Comparison of ENCODE assay signal across 28 mouse cellular contexts in genomic region chr8:110487644-110488043, GRCm38 (mm10).
DNase-seq lines count a peak whose midpoint lies in the region; ATAC-seq and TF ChIP-seq lines count a peak whose summit lies in the region.
"Had no signal": no experiment of that assay in that cellular context is flagged by ENCODE, and none has a peak within 500 bp of the region (broad histone marks: within the 10 kb centered on the region; RNA-seq: fewer than 3 reads in every experiment).

No protein-coding gene starts in this region.

- H3K9ac ChIP-seq in heart, adult 2 months (ENCODE audit: low read depth, low read length), result no peak overlapping the region
- no peak overlapping the region for H3K9ac ChIP-seq in lung, postnatal 0 days (replicated peaks; ENCODE audit: low read depth)
- H3K9ac ChIP-seq: forebrain, embryonic 13.5 days; intestine, embryonic 15.5 days; liver, embryonic 12.5 days; liver, postnatal 0 days; neural tube, embryonic 15.5 days had no signal

- no peak for TF ChIP-seq POLR2A in heart, adult 2 months (IDR thresholded peaks at IDR 0.05; ENCODE audit: insufficient read depth, low read depth, low read length)

- TF ChIP-seq CTCF in heart, adult 2 months (IDR thresholded peaks at IDR 0.05), result peak; percentile 9; the same call in 1 of the 2 replicates
- TF ChIP-seq CTCF in lung, postnatal 0 days (IDR thresholded peaks at IDR 0.05), result 0 out of 2 replicates have a peak, but pooled peaks have one; percentile 3

- H3K4me1 ChIP-seq in heart, adult 2 months (ENCODE audit: control insufficient read depth, insufficient read depth, low read length), result no peaks in the 10 kb centered on the region
- H3K4me1 ChIP-seq in heart, embryonic 10.5 days, result no peaks in the 10 kb centered on the region; the same call in none of the 2 replicates
- H3K4me1 ChIP-seq in lung, postnatal 0 days (ENCODE audit: insufficient read depth, low read depth, low read length), result no peaks in the 10 kb centered on the region
- H3K4me1 ChIP-seq: intestine, embryonic 15.5 days; liver, embryonic 12.5 days had no signal

- DNase-seq in heart, adult 2 months, result no peak
- no peak for DNase-seq in heart, embryonic 10.5 days (ENCODE audit: low spot score)
- DNase-seq in lung, postnatal 0 days (ENCODE audit: low spot score), result no peak
- no peak for DNase-seq in lung, postnatal 4 days
- DNase-seq in R1 (ENCODE audit: low read depth, low spot score), result peak; percentile 63
- no peak for DNase-seq in adrenal gland, adult (ENCODE audit: inconsistent age in 2 of 2, low spot score in 1 of 2)
- no peak for DNase-seq in testis, postnatal 14 days (ENCODE audit: low spot score)
- DNase-seq: adrenal gland, postnatal 25 days; cerebellum, adult 8-10 months; cerebellum, postnatal 25 days; gastrocnemius, adult 2 months; gastrocnemius, postnatal 36 days; heart, postnatal 14 days; kidney, adult 9 months; kidney, postnatal 14 days; left cerebral cortex, postnatal 4 days; liver, postnatal 0 days; midbrain, embryonic 14.5 days; retina, postnatal 1 day; right cerebral cortex, postnatal 14 days; thymus, postnatal 25 days had no signal

- no peaks in the 10 kb centered on the region for H3K36me3 ChIP-seq in heart, adult 2 months (ENCODE audit: control insufficient read depth, insufficient read depth, low read length)
- H3K36me3 ChIP-seq in heart, embryonic 10.5 days, result no peaks in the 10 kb centered on the region
- no peaks in the 10 kb centered on the region for H3K36me3 ChIP-seq in lung, postnatal 0 days (ENCODE audit: insufficient read depth, low read length)
- H3K36me3 ChIP-seq: hindbrain, embryonic 10.5 days; intestine, embryonic 15.5 days; liver, embryonic 12.5 days; neural tube, embryonic 15.5 days had no signal

- H3K27me3 ChIP-seq in heart, adult 2 months (ENCODE audit: control insufficient read depth, insufficient read depth, low read length), result no peaks in the 10 kb centered on the region
- no peaks in the 10 kb centered on the region for H3K27me3 ChIP-seq in heart, embryonic 10.5 days (ENCODE audit: insufficient read depth, poor library complexity, severe bottlenecking)
- no peaks in the 10 kb centered on the region for H3K27me3 ChIP-seq in lung, postnatal 0 days (replicated peaks; ENCODE audit: insufficient read depth, low read length)
- H3K27me3 ChIP-seq: forebrain, embryonic 13.5 days; intestine, embryonic 15.5 days; liver, embryonic 12.5 days; neural tube, embryonic 15.5 days had no signal

- WGBS in heart, adult 2 months, result 93% methylated on average over 6 of the region's 6 CpGs
- WGBS in heart, embryonic 10.5 days, result 92% methylated on average over 6 of the region's 6 CpGs
- WGBS in lung, postnatal 0 days, result 91% methylated on average over 6 of the region's 6 CpGs

- H3K27ac ChIP-seq in heart, adult 2 months, result no peak overlapping the region
- H3K27ac ChIP-seq in heart, embryonic 10.5 days, result no peak overlapping the region
- H3K27ac ChIP-seq in lung, postnatal 0 days (ENCODE audit: low read length), result no peak overlapping the region
- H3K27ac ChIP-seq: forebrain, embryonic 13.5 days; gastrocnemius, adult 2 months; hindbrain, embryonic 10.5 days; intestine, embryonic 15.5 days; liver, embryonic 12.5 days; macrophage; neural tube, embryonic 15.5 days had no signal

- no peak overlapping the region for H3K4me3 ChIP-seq in heart, adult 2 months
- no peak overlapping the region for H3K4me3 ChIP-seq in heart, embryonic 10.5 days
- no peak overlapping the region for H3K4me3 ChIP-seq in lung, postnatal 0 days (ENCODE audit: low read depth, low read length)
- H3K4me3 ChIP-seq: forebrain, embryonic 13.5 days; gastrocnemius, adult 2 months; hindbrain, embryonic 10.5 days; intestine, embryonic 15.5 days; liver, embryonic 12.5 days; neural tube, embryonic 15.5 days had no signal

- no peak for TF ChIP-seq EP300 in heart, adult 2 months (IDR thresholded peaks at IDR 0.05; ENCODE audit: insufficient read depth, low read depth, low read length)
- no peak for TF ChIP-seq EP300 in lung, postnatal 0 days (IDR thresholded peaks at IDR 0.05)

- no peak overlapping the region for H3K4me2 ChIP-seq in lung, postnatal 0 days (replicated peaks; ENCODE audit: low read depth, low read length)
- H3K4me2 ChIP-seq: forebrain, embryonic 13.5 days; intestine, embryonic 15.5 days; liver, embryonic 12.5 days; neural tube, embryonic 15.5 days had no signal

- intact Hi-C loops in heart, adult 2 months (cut with DNase I), result no loop called here

- no peaks in the 10 kb centered on the region for H3K79me2 ChIP-seq in heart, adult 2 months (replicated peaks; ENCODE audit: control insufficient read depth, insufficient read depth, low read length)

- ATAC-seq in lung, postnatal 0 days, result no peak
- ATAC-seq: forebrain, embryonic 13.5 days; hindbrain, embryonic 16.5 days; intestine, embryonic 15.5 days; liver, embryonic 12.5 days; liver, postnatal 0 days had no signal

- no peaks in the 10 kb centered on the region for H3K9me3 ChIP-seq in heart, embryonic 10.5 days
- no peaks in the 10 kb centered on the region for H3K9me3 ChIP-seq in lung, postnatal 0 days (ENCODE audit: low read length)
- H3K9me3 ChIP-seq: forebrain, embryonic 13.5 days; hindbrain, embryonic 10.5 days; intestine, embryonic 15.5 days; neural tube, embryonic 15.5 days had no signal
